Mouse (Mus musculus) liver, embryonic 11.5 days (tissue): Measurements from ENCODE around the gene Mrps35. TPM values are rescaled to one million over a fixed set of nuclear protein-coding genes. Genes with fewer than 3 reads are reported as not detected.

Experiments used
- ATAC-seq: fragments of 200-750 bp; cut with Nextera tagmentation; replicated peaks from 2 replicates; pipeline ENCODE4 v1.8.0; 2017; ENCODE audit warnings: moderate number of reproducible peaks, mild to moderate bottlenecking, moderate TSS enrichment, moderate library complexity; ENCODE audit not compliant: low FRiP score
- DNase-seq: peaks from one replicate; pipeline ENCODE4 v3.0.0-alpha.2; 2017; ENCODE audit warnings: low spot score
- H3K27ac ChIP-seq: fragments of 300-500 bp; sonication (generic); 2 replicates; pipeline ENCODE4 v1.5.1; 2014; ENCODE audit warnings: mild to moderate bottlenecking, low read depth, low read length, control low read depth
- H3K27me3 ChIP-seq: fragments of 300-500 bp; sonication (generic); replicated peaks from 2 replicates; pipeline ENCODE4 v1.6.1; 2014; ENCODE audit warnings: low read length, mixed read lengths; ENCODE audit not compliant: control insufficient read depth, insufficient read depth
- H3K36me3 ChIP-seq: fragments of 300-500 bp; sonication (generic); 2 replicates; pipeline ENCODE4 v1.6.1; 2014; ENCODE audit warnings: mild to moderate bottlenecking, low read length, moderate library complexity, mixed read lengths; ENCODE audit not compliant: control insufficient read depth, insufficient read depth
- H3K4me1 ChIP-seq: fragments of 300-500 bp; sonication (generic); replicated peaks from 2 replicates; pipeline ENCODE4 v1.6.1; 2014; ENCODE audit warnings: low read length, mixed read lengths; ENCODE audit not compliant: control insufficient read depth, insufficient read depth
- H3K4me2 ChIP-seq: fragments of 300-500 bp; sonication (generic); 2 replicates; pipeline ENCODE4 v1.6.1; 2014; ENCODE audit warnings: mild to moderate bottlenecking, control low read depth, moderate library complexity
- H3K4me3 ChIP-seq: fragments of 300-500 bp; sonication (generic); 2 replicates; pipeline ENCODE4 v1.5.1; 2014; ENCODE audit warnings: low read depth, low read length, control low read depth
- H3K9ac ChIP-seq: fragments of 300-500 bp; sonication (generic); 2 replicates; pipeline ENCODE4 v1.6.1; 2014; ENCODE audit warnings: low read depth, low read length, control low read depth
- H3K9me3 ChIP-seq: fragments of 300-500 bp; sonication (generic); 2 replicates; pipeline ENCODE4 v1.6.1; 2016; ENCODE audit warnings: low read length, inconsistent platforms, mixed read lengths; ENCODE audit not compliant: control insufficient read depth
- WGBS: fragments of 180-500 bp; shearing (Covaris S2); extraction: QIAGEN DNeasy Blood & Tissue Kit; methylation state at CpG from one replicate; pipeline ENCODE4 v1.1.7; 2014; 5-methylcytosine and 5-hydroxymethylcytosine counted together
- polyA plus RNA-seq: library from polyadenylated mRNA; unstranded; fragments of >200 nt; fragmentation: Nextera tagmentation; extraction: Ambion mirVana; gene quantifications from 2 replicates; pipeline ENCODE4 v1.2.1, GENCODE M21; 2014

The Mrps35 gene
- polyA plus RNA-seq, 1 experiment from 2014 or later: 139 TPM

- H3K4me2 ChIP-seq: no peak overlapping the region
- no peaks in the 10 kb centered on the region for H3K27me3 ChIP-seq
- H3K9me3 ChIP-seq: no peaks in the 10 kb centered on the region
Measured at GRCm38 (mm10) chr6:147096934-147097333, 54.4 kb downstream of the Mrps35 start.

GRCm38 (mm10) chr6:147097346-147097929 lies 54.9 kb downstream of the Mrps35 start:
- Histone ChIP-seq H3K4me1 (peaks cover 8% of the 10 kb centered on the region), H3K9me3 (no peaks in the 10 kb centered on the region), H3K27ac (no peak overlapping the region), H3K9ac (no peak overlapping the region), H3K27me3 (no peaks in the 10 kb centered on the region), H3K4me2 (no peak overlapping the region), H3K4me3 (no peak overlapping the region), H3K36me3 (peaks cover 5% of the 10 kb centered on the region; the same call in 1 of the 2 replicates)
- 63% methylated on average over 8 of the region's 8 CpGs for WGBS
- DNase-seq: no peak
- no peak for ATAC-seq

More at GRCm38 (mm10) chr6:147096934-147097333, 54.4 kb downstream of the Mrps35 start:
- no peak overlapping the region for H3K27ac ChIP-seq
- ATAC-seq: no peak
- H3K4me3 ChIP-seq: no peak overlapping the region
- 83% methylated on average over 3 of the region's 3 CpGs for WGBS
- peaks cover 8% of the 10 kb centered on the region for H3K4me1 ChIP-seq
- H3K36me3 ChIP-seq: peaks cover 3% of the 10 kb centered on the region; the same call in 1 of the 2 replicates
- no peak for DNase-seq
- no peak overlapping the region for H3K9ac ChIP-seq

- no peak overlapping the region for H3K9ac ChIP-seq
- no peaks in the 10 kb centered on the region for H3K27me3 ChIP-seq
- DNase-seq (no peak), ATAC-seq (no peak)
- 0 out of 2 replicates have a peak, but pooled peaks cover under 1% of the 10 kb centered on the region for H3K4me1 ChIP-seq
- H3K9me3 ChIP-seq: no peaks in the 10 kb centered on the region
- peaks cover 7% of the 10 kb centered on the region; the same call in 1 of the 2 replicates for H3K36me3 ChIP-seq
- WGBS: 82% methylated on average over 19 of the region's 19 CpGs
- H3K27ac ChIP-seq: no peak overlapping the region
- no peak overlapping the region for H3K4me3 ChIP-seq
- no peak overlapping the region for H3K4me2 ChIP-seq
Measured at GRCm38 (mm10) chr6:147099458-147100277, 57.1 kb downstream of the Mrps35 start.

GRCm38 (mm10) chr6:147102293-147102692 lies 59.7 kb downstream of the Mrps35 start:
- Histone ChIP-seq H3K4me2 (no peak overlapping the region), H3K9ac (no peak overlapping the region), H3K27ac (no peak overlapping the region), H3K4me1 (no peaks in the 10 kb centered on the region), H3K36me3 (peaks cover 7% of the 10 kb centered on the region; the same call in 1 of the 2 replicates), H3K4me3 (no peak overlapping the region), H3K27me3 (no peaks in the 10 kb centered on the region), H3K9me3 (no peaks in the 10 kb centered on the region)
- DNase-seq (no peak), ATAC-seq (no peak)
- 87% methylated on average over 3 of the region's 3 CpGs for WGBS

- peak; percentile 9; the same call in 1 of the 2 replicates for ATAC-seq
- Histone ChIP-seq H3K27me3 (no peaks in the 10 kb centered on the region), H3K27ac (no peak overlapping the region), H3K4me2 (no peak overlapping the region), H3K9me3 (no peaks in the 10 kb centered on the region), H3K9ac (no peak overlapping the region), H3K4me1 (no peaks in the 10 kb centered on the region), H3K4me3 (no peak overlapping the region), H3K36me3 (peaks cover 13% of the 10 kb centered on the region)
- WGBS: 96% methylated on average over 1 of the region's 1 CpGs
- no peak for DNase-seq
Measured at GRCm38 (mm10) chr6:147105529-147105928, 63.0 kb downstream of the Mrps35 start.

GRCm38 (mm10) chr6:147106716-147107115 lies 64.2 kb downstream of the Mrps35 start:
- WGBS: 97% methylated on average over 6 of the region's 6 CpGs
- no peak overlapping the region for H3K4me2 ChIP-seq
- peaks cover 13% of the 10 kb centered on the region for H3K36me3 ChIP-seq
- no peaks in the 10 kb centered on the region for H3K9me3 ChIP-seq
- no peaks in the 10 kb centered on the region for H3K4me1 ChIP-seq
- H3K9ac ChIP-seq: no peak overlapping the region
- H3K27ac ChIP-seq: no peak overlapping the region
- H3K27me3 ChIP-seq: no peaks in the 10 kb centered on the region
- ATAC-seq: no peak
- no peak for DNase-seq
- H3K4me3 ChIP-seq: no peak overlapping the region

GRCm38 (mm10) chr6:147109283-147109682 lies 66.7 kb downstream of the Mrps35 start:
- 90% methylated on average over 7 of the region's 7 CpGs for WGBS

GRCm38 (mm10) chr6:147116579-147116978 lies 74.0 kb downstream of the Mrps35 start:
- Histone ChIP-seq H3K4me2 (no peak overlapping the region), H3K9ac (no peak overlapping the region), H3K4me1 (no peaks in the 10 kb centered on the region), H3K27ac (no peak overlapping the region), H3K4me3 (no peak overlapping the region), H3K9me3 (no peaks in the 10 kb centered on the region), H3K36me3 (0 out of 2 replicates have a peak, but pooled peaks cover 7% of the 10 kb centered on the region), H3K27me3 (no peaks in the 10 kb centered on the region)
- 8% methylated on average over 10 of the region's 10 CpGs for WGBS
- DNase-seq: peak; percentile 57
- no peak for ATAC-seq

More at GRCm38 (mm10) chr6:147109283-147109682, 66.7 kb downstream of the Mrps35 start:
- H3K9me3 ChIP-seq: no peaks in the 10 kb centered on the region
- H3K4me2 ChIP-seq: no peak overlapping the region
- H3K4me1 ChIP-seq: no peaks in the 10 kb centered on the region
- no peak for ATAC-seq
- H3K4me3 ChIP-seq: no peak overlapping the region
- no peaks in the 10 kb centered on the region for H3K27me3 ChIP-seq
- H3K9ac ChIP-seq: no peak overlapping the region
- peaks cover 16% of the 10 kb centered on the region for H3K36me3 ChIP-seq
- no peak overlapping the region for H3K27ac ChIP-seq
- DNase-seq: no peak
